Mouse (Mus musculus): ENCODE data around the gene Wrap73. TPM values are rescaled to one million over a fixed set of nuclear protein-coding genes. Genes with fewer than 3 reads are reported as not detected.

The Wrap73 gene
- total RNA-seq, 2 experiments from 2014 or later, result 30.7 to 34.8 TPM

- DNase-seq (ENCODE audit: low spot score in 2 of 2), result no peak
Measured at GRCm38 (mm10) chr4:154214075-154214474, 71.9 kb downstream of the Wrap73 start.

More at GRCm38 (mm10) chr4:154214075-154214474, 71.9 kb downstream of the Wrap73 start:
- intact Hi-C loops (cut with DNase I), result no loop called here

Other genes starting within 250 kb of the Wrap73 start
- 10 to 100 TPM; 25.9 to 29.3 TPM for gene A430005L14Rik, start 185.1 kb upstream of the Wrap73 start, total RNA-seq (2021)
- 10 to 100 TPM in 1 of 2 experiments, 1 to 10 TPM in 1; 9.3 to 12.8 TPM for gene Dffb, start 167.2 kb upstream of the Wrap73 start, total RNA-seq (2021)
- 10 to 100 TPM; 32.3 to 32.6 TPM for gene Cep104, start 167.2 kb upstream of the Wrap73 start, total RNA-seq (2021)
- gene Lrrc47, start 130.6 kb upstream of the Wrap73 start, total RNA-seq (2021), result 10 to 100 TPM; 53.6 to 63.3 TPM
- gene Smim1, start 116.1 kb upstream of the Wrap73 start, total RNA-seq (2021), result 1 to 10 TPM; 9.4 to 9.8 TPM
- not detected for gene Ccdc27, start 99.7 kb upstream of the Wrap73 start, total RNA-seq (2021)
- under 1 TPM; 0.30 to 0.50 TPM for gene Trp73, start 2.2 kb upstream of the Wrap73 start, total RNA-seq (2021)
- 100 to 1,000 TPM; 151 to 153 TPM for gene Tprgl, start 18.3 kb downstream of the Wrap73 start, total RNA-seq (2021)
- 1 to 10 TPM; 3.6 to 5.8 TPM for gene Megf6, start 28.4 kb downstream of the Wrap73 start, total RNA-seq (2021)
- gene Arhgef16, start 159.3 kb downstream of the Wrap73 start, total RNA-seq (2021), result under 1 TPM; 0.64 to 0.85 TPM
- not detected for gene B230104I21Rik, start 193.8 kb downstream of the Wrap73 start, total RNA-seq (2021)